Mouse (Mus musculus) hindbrain, embryonic 11.5 days (tissue): ENCODE results near the gene Hspa5. TPM values are rescaled to one million over a fixed set of nuclear protein-coding genes. Genes with fewer than 3 reads are reported as not detected.
A peak's percentile ranks its signal among the peaks of the same experiment; 100 is the strongest.

Experiments used
- ATAC-seq: fragments of 200-750 bp; cut with Nextera tagmentation; 2 replicates; pipeline ENCODE4 v1.8.0; 2017; ENCODE audit warnings: mild to moderate bottlenecking, moderate TSS enrichment, moderate library complexity; ENCODE audit not compliant: low FRiP score
- DNase-seq: peaks from one replicate; pipeline ENCODE4 v3.0.0-alpha.2; 2015; ENCODE audit warnings: low spot score
- H3K27ac ChIP-seq: fragments of 300-500 bp; sonication (generic); 2 replicates; pipeline ENCODE4 v1.5.1; 2014; ENCODE audit warnings: mild to moderate bottlenecking, low read depth, low read length
- H3K27me3 ChIP-seq: fragments of 300-500 bp; sonication (generic); 2 replicates; pipeline ENCODE4 v1.6.1; 2014; ENCODE audit warnings: mild to moderate bottlenecking, low read length, moderate library complexity, mixed read lengths; ENCODE audit not compliant: control insufficient read depth, insufficient read depth
- H3K36me3 ChIP-seq: fragments of 300-500 bp; sonication (generic); 2 replicates; pipeline ENCODE4 v1.6.1; 2014; ENCODE audit warnings: mild to moderate bottlenecking, low read length, moderate library complexity, mixed read lengths; ENCODE audit not compliant: control insufficient read depth, insufficient read depth
- H3K4me1 ChIP-seq: fragments of 300-500 bp; sonication (generic); replicated peaks from 2 replicates; pipeline ENCODE4 v1.6.1; 2014; ENCODE audit warnings: low read length, mixed read lengths; ENCODE audit not compliant: control insufficient read depth, insufficient read depth
- H3K4me2 ChIP-seq: fragments of 300-500 bp; sonication (generic); replicated peaks from 2 replicates; pipeline ENCODE4 v1.6.1; 2014; ENCODE audit warnings: mild to moderate bottlenecking, low read depth, low read length
- H3K4me3 ChIP-seq: fragments of 300-500 bp; sonication (generic); 2 replicates; pipeline ENCODE4 v1.5.1; 2014; ENCODE audit warnings: low read depth, low read length
- H3K9ac ChIP-seq: fragments of 300-500 bp; sonication (generic); 2 replicates; pipeline ENCODE4 v1.6.1; 2014; ENCODE audit warnings: low read depth, low read length
- H3K9me3 ChIP-seq: fragments of 300-500 bp; sonication (generic); 2 replicates; pipeline ENCODE4 v1.6.1; 2016; ENCODE audit warnings: low read length; ENCODE audit not compliant: control insufficient read depth
- WGBS: fragments of 180-500 bp; shearing (Covaris S2); extraction: QIAGEN DNeasy Blood & Tissue Kit; methylation state at CpG from one replicate; pipeline ENCODE4 v1.1.7; 2014; 5-methylcytosine and 5-hydroxymethylcytosine counted together
- polyA plus RNA-seq: library from polyadenylated mRNA; unstranded; fragments of >200 nt; fragmentation: Nextera tagmentation; extraction: Ambion mirVana; gene quantifications from 2 replicates; pipeline ENCODE4 v1.2.1, GENCODE M21; 2014

Gene Hspa5
- polyA plus RNA-seq, 1 experiment from 2014 or later = 838 TPM

- no peaks in the 10 kb centered on the region for H3K36me3 ChIP-seq
- no peak for ATAC-seq
- H3K9me3 ChIP-seq = no peaks in the 10 kb centered on the region
- no peak overlapping the region for H3K27ac ChIP-seq
- WGBS = 89% methylated on average over 2 of the region's 2 CpGs
- H3K4me1 ChIP-seq = no peaks in the 10 kb centered on the region
- H3K9ac ChIP-seq = no peak overlapping the region
- no peak overlapping the region for H3K4me3 ChIP-seq
- H3K27me3 ChIP-seq = no peaks in the 10 kb centered on the region
- DNase-seq = no peak
- no peak overlapping the region for H3K4me2 ChIP-seq
Observed at GRCm38 (mm10) chr2:34762174-34762573, 9.6 kb upstream of the Hspa5 start.

DNA sequence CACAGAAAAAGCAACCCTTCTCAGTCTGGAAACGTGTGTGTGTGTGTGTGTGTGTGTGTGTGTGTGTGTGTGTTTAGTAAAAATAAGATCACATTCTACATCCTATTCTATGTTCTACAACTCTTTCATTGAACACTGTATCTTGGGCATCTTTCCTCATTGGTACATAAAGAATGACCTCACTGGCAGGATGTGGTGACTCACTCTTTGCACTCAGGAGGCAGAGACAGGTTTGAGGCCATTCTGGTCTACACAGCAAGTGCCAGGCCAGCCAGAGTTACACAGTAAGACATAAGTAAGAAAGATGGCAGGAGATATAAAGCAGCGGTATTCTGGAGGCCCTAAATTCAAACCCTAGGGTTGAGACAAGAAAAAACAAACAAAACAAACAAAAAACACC, 8.9 kb upstream of the Hspa5 start:
- H3K27me3 ChIP-seq = no peaks in the 10 kb centered on the region
- ATAC-seq = no peak
- H3K4me1 ChIP-seq = no peaks in the 10 kb centered on the region

GRCm38 (mm10) chr2:34764801-34765200, 7.0 kb upstream of the Hspa5 start:
- Histone ChIP-seq H3K9ac (no peak overlapping the region), H3K4me2 (no peak overlapping the region), H3K27ac (no peak overlapping the region), H3K9me3 (no peaks in the 10 kb centered on the region), H3K4me1 (no peaks in the 10 kb centered on the region), H3K36me3 (no peaks in the 10 kb centered on the region), H3K27me3 (no peaks in the 10 kb centered on the region), H3K4me3 (no peak overlapping the region)
- ATAC-seq (no peak), DNase-seq (no peak)
- 65% methylated on average over 12 of the region's 12 CpGs for WGBS

More for the DNA sequence above, 8.9 kb upstream of the Hspa5 start:
- Histone ChIP-seq H3K36me3 (no peaks in the 10 kb centered on the region), H3K4me3 (no peak overlapping the region), H3K4me2 (no peak overlapping the region), H3K9me3 (no peaks in the 10 kb centered on the region), H3K27ac (no peak overlapping the region), H3K9ac (no peak overlapping the region)
- DNase-seq = no peak
- WGBS = 67% methylated on average over 2 of the region's 2 CpGs

- DNase-seq (no peak), ATAC-seq (no peak)
- Histone ChIP-seq H3K4me3 (peak overlapping the region; percentile 95; the same call in 1 of the 2 replicates), H3K4me1 (peaks cover 13% of the 10 kb centered on the region), H3K4me2 (no peak overlapping the region), H3K36me3 (peaks cover 12% of the 10 kb centered on the region), H3K9ac (no peak overlapping the region; the same call in 1 of the 2 replicates), H3K9me3 (no peaks in the 10 kb centered on the region), H3K27me3 (no peaks in the 10 kb centered on the region), H3K27ac (no peak overlapping the region)
- WGBS = 95% methylated on average over 2 of the region's 2 CpGs
Observed at GRCm38 (mm10) chr2:34770049-34770448, 1.7 kb upstream of the Hspa5 start.

- DNase-seq (no peak), ATAC-seq (no peak)
- peaks cover 15% of the 10 kb centered on the region for H3K36me3 ChIP-seq
- no peaks in the 10 kb centered on the region for H3K9me3 ChIP-seq
- 2% methylated on average over 6 of the region's 6 CpGs for WGBS
- H3K4me2 ChIP-seq = peak overlapping the region; percentile 52
- H3K27ac ChIP-seq = peak overlapping the region; percentile 94
- peak overlapping the region; percentile 96 for H3K9ac ChIP-seq
- peak overlapping the region; percentile 95 for H3K4me3 ChIP-seq
- no peaks in the 10 kb centered on the region for H3K27me3 ChIP-seq
- peaks cover 21% of the 10 kb centered on the region for H3K4me1 ChIP-seq
Observed at GRCm38 (mm10) chr2:34770951-34771350, 819 bp upstream of the Hspa5 start.

- WGBS = 4% methylated on average over 50 of the region's 50 CpGs
- peaks cover 23% of the 10 kb centered on the region for H3K4me1 ChIP-seq
- peak overlapping the region; percentile 67 for H3K4me2 ChIP-seq
- H3K9me3 ChIP-seq = no peaks in the 10 kb centered on the region
- no peaks in the 10 kb centered on the region for H3K27me3 ChIP-seq
- H3K4me3 ChIP-seq = peak overlapping the region; percentile 95
- H3K36me3 ChIP-seq = peaks cover 22% of the 10 kb centered on the region
- ATAC-seq (peak; percentile 53; the same call in 1 of the 2 replicates), DNase-seq (peak; percentile 69)
- peak overlapping the region; percentile 79 for H3K27ac ChIP-seq
- H3K9ac ChIP-seq = peak overlapping the region; percentile 97
Observed at GRCm38 (mm10) chr2:34772252-34773235, 774 bp downstream of the Hspa5 start.

DNA sequence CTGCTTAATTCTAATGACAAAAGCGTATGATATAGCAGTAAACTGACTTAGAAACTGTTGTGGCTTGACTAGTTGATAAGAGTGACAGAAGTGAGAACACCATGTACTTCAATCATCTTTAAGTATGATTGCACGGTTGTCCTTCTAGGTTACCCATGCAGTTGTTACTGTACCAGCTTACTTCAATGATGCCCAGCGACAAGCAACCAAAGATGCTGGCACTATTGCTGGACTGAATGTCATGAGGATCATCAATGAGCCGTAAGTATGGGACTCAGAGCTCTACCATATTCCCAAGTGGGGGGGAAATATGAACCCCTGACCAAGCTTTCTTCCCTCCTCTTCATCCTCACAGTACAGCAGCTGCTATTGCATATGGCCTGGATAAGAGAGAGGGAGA, 1.9 kb downstream of the Hspa5 start:
- Histone ChIP-seq H3K4me1 (peaks cover 23% of the 10 kb centered on the region), H3K9ac (no peak overlapping the region; the same call in 1 of the 2 replicates), H3K4me2 (peak overlapping the region; percentile 67), H3K27ac (no peak overlapping the region), H3K36me3 (peaks cover 22% of the 10 kb centered on the region), H3K4me3 (peak overlapping the region; percentile 95), H3K9me3 (no peaks in the 10 kb centered on the region), H3K27me3 (no peaks in the 10 kb centered on the region)
- no peak for DNase-seq
- no peak for ATAC-seq
- 94% methylated on average over 4 of the region's 4 CpGs for WGBS

GRCm38 (mm10) chr2:34774493-34774892, 2.7 kb downstream of the Hspa5 start:
- H3K27me3 ChIP-seq = no peaks in the 10 kb centered on the region
- DNase-seq (no peak), ATAC-seq (no peak)
- no peak overlapping the region for H3K27ac ChIP-seq
- H3K9ac ChIP-seq = no peak overlapping the region
- H3K4me3 ChIP-seq = peak overlapping the region; percentile 95
- peak overlapping the region; percentile 67 for H3K4me2 ChIP-seq
- no peaks in the 10 kb centered on the region for H3K9me3 ChIP-seq
- peaks cover 24% of the 10 kb centered on the region for H3K36me3 ChIP-seq
- peaks cover 23% of the 10 kb centered on the region for H3K4me1 ChIP-seq
- WGBS = 93% methylated on average over 6 of the region's 6 CpGs
